Mouse (Mus musculus) stomach, embryonic 15.5 days (tissue): ENCODE measurements around the gene Calu. TPM values are rescaled to one million over a fixed set of nuclear protein-coding genes. Genes with fewer than 3 reads are reported as not detected.

Source experiments
- microRNA-seq: library from miRNA; unstranded; fragments of <30 nt; microRNA quantifications from one replicate; pipeline ENCODE4, GENCODE M21; 2016
- polyA plus RNA-seq: library from polyadenylated mRNA; unstranded; fragments of >200 nt; fragmentation: Nextera tagmentation; extraction: Ambion mirVana; gene quantifications from 2 replicates; pipeline ENCODE4 v1.2.1, GENCODE M21; 2015

The Calu gene
- polyA plus RNA-seq, 1 experiment from 2014 or later = 327 TPM

Small RNA genes lying within 50 kb of the gene (microRNA-seq; reads per million reads assigned to microRNA genes)
- not detected for gene Gm26220
- gene Gm44354 = not detected

Other genes with a start within 250 kb of the Calu start
- gene Rbm28, start 183.1 kb upstream of the Calu start, polyA plus RNA-seq = 27.6 and 28.1 TPM in 2 replicates
- 0.58 and 0.68 TPM in 2 replicates for gene Prrt4, start 168.5 kb upstream of the Calu start, polyA plus RNA-seq
- 45.8 and 46.0 TPM in 2 replicates for gene Impdh1, start 131.7 kb upstream of the Calu start, polyA plus RNA-seq
- gene Hilpda, start 75.6 kb upstream of the Calu start, polyA plus RNA-seq = 34.6 and 37.4 TPM in 2 replicates
- gene Fam71f2, start 68.5 kb upstream of the Calu start, polyA plus RNA-seq = 0.27 and 0.44 TPM in 2 replicates
- gene Fam71f1, start 28.9 kb upstream of the Calu start, polyA plus RNA-seq = 0.09 and 0.13 TPM in 2 replicates
- 0.30 and 0.43 TPM in 2 replicates for gene Opn1sw, start 40.4 kb downstream of the Calu start, polyA plus RNA-seq
- 12.2 and 12.4 TPM in 2 replicates for gene Ccdc136, start 48.2 kb downstream of the Calu start, polyA plus RNA-seq
- 12.1 and 13.6 TPM in 2 replicates for gene Flnc, start 85.2 kb downstream of the Calu start, polyA plus RNA-seq
- 244 and 256 TPM in 2 replicates for gene Atp6v1f, start 119.6 kb downstream of the Calu start, polyA plus RNA-seq
- gene Atp6v1fnb, start 123.4 kb downstream of the Calu start, polyA plus RNA-seq = 0.24 TPM in 1 of 2 replicates, not detected in the other
- gene Kcp, start 159.9 kb downstream of the Calu start, polyA plus RNA-seq = 20.3 and 20.7 TPM in 2 replicates
- gene Irf5, start 178.6 kb downstream of the Calu start, polyA plus RNA-seq = 8.9 and 11.1 TPM in 2 replicates